Mouse (Mus musculus) adrenal gland, adult 8-10 months (tissue): ENCODE data around the gene Bdp1. TPM values are rescaled to one million over a fixed set of nuclear protein-coding genes. Genes with fewer than 3 reads are reported as not detected.

ENCODE experiments used
- DNase-seq: peaks from one replicate; pipeline ENCODE4 v3.0.0; 2022
- total RNA-seq, 4 experiments: library from RNA; stranded (reverse); gene quantifications; 2 replicates each; pipeline ENCODE4 v1.2.4; 2022

Gene Bdp1
- total RNA-seq, 4 experiments from 2014 or later: 26.9 to 35.3 (median 30.5) TPM

GRCm38 (mm10) chr13:100001790-100002196, 102.1 kb downstream of the Bdp1 start:
- peak; percentile 77 for DNase-seq

GRCm38 (mm10) chr13:99999078-99999477, 104.8 kb downstream of the Bdp1 start:
- no peak for DNase-seq

GRCm38 (mm10) chr13:99998099-99998498, 105.8 kb downstream of the Bdp1 start:
- DNase-seq: no peak

- DNase-seq: no peak
Observed at GRCm38 (mm10) chr13:99989592-99989991, 114.3 kb downstream of the Bdp1 start.

- no peak for DNase-seq
Observed at GRCm38 (mm10) chr13:99983320-99983719, 120.5 kb downstream of the Bdp1 start.

DNA sequence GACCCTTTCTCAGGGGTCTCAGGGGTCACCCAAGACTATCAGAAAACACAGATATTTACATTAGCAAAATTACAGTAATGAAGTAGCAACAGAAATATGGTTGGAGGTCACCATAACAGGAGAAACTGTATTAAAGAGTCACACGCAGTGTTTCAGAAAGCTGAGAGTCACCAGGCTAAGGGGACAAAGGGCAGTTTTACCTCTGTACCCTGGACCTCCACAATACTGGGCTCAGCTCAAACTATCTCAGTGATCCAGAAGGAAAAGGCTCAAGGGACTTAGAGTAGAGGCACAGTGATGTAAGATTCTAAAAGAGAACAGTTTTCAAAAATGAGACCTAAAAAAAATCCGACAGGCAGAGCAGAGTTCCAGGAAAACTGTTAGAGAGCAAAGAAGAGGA, 124.5 kb downstream of the Bdp1 start:
- DNase-seq: no peak

DNA sequence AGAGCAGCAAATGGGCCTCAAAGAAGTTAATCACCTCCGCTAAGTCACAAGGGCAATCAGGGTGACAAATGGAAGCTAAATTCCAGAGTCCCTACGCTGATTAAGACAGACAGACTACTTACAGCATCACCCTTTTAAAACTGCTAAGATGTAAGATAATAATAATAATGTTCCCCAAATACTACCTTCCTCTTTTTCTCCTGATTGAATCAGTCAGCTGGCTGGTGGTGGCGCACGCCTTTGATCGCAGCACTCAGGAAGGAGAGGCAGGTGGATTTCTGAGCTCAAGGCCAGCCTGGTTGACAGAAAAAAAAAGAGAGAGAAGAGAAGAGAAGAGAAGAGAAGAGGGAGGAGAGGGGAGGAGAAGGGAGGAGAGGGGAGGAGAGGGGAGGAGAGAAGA, 133.8 kb downstream of the Bdp1 start:
- no peak for DNase-seq

Other genes with a start within 250 kb of the Bdp1 start
- 10 to 100 TPM in 2 of 4 experiments, 1 to 10 TPM in 2; 7.2 to 21.1 (median 11.5) TPM for gene Cartpt, start 203.0 kb downstream of the Bdp1 start, total RNA-seq
- 10 to 100 TPM; 61.2 to 74.3 (median 66.4) TPM for gene Mccc2, start 88.4 kb downstream of the Bdp1 start, total RNA-seq
- 10 to 100 TPM in 2 of 4 experiments, 1 to 10 TPM in 2; 7.7 to 20.8 (median 10.1) TPM for gene Serf1, start 3.9 kb upstream of the Bdp1 start, total RNA-seq
- gene Smn1, start 20.8 kb upstream of the Bdp1 start, total RNA-seq: 10 to 100 TPM; 27.5 to 48.1 (median 39.0) TPM
- 1 to 10 TPM; 1.7 to 3.2 (median 2.6) TPM for gene Naip2, start 98.0 kb upstream of the Bdp1 start, total RNA-seq
- gene Naip5, start 142.3 kb upstream of the Bdp1 start, total RNA-seq: 1 to 10 TPM; 2.7 to 8.3 (median 5.7) TPM
- gene Naip6, start 213.6 kb upstream of the Bdp1 start, total RNA-seq: 1 to 10 TPM in 1 of 4 experiments, under 1 TPM in 3; 0.23 to 1.2 (median 0.43) TPM